Mouse (Mus musculus): ENCODE measurements at regions not wholly inside any gene's neighbourhood (a gene's known extent, or its start where the extent isn't known, plus 50 kb on each side); places are given as distances from the start of the nearest gene placed in this dataset.

DNA sequence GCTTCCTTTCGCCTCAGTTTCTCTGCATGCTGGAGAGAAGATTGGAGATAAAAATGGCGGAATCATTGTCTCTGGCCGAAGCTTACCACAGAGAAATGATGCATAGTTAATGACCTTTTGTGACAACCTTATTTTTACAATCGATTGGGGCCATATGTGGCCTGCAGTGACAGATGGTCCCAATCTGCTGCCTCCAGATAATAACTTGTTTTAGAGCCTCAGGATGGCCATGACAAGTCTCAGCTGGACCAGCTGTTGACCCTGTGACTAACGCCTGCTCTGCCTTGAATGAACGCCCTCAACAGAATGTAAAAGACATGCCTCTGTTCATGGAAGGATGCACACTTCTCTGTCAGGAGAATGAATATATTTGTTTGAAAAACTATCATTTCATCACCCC is 163.6 kb downstream of the Phlda1 start:
- TF ChIP-seq TCF12 (IDR thresholded peaks at IDR 0.05; ENCODE audit: low read depth, low read length) (peak; percentile 40; the same call in 1 of the 2 replicates), TAL1 (IDR thresholded peaks at IDR 0.05; ENCODE audit: low read length) (peak; percentile 30; the same call in 1 of the 2 replicates), POLR2AphosphoS2 (IDR thresholded peaks at IDR 0.05; ENCODE audit: low read length) (no peak)
- H3K27me3 ChIP-seq (ENCODE audit: control insufficient read depth in 1 of 2, insufficient read depth in 2 of 2, low read length in 2 of 2) = no peaks in the 10 kb centered on the region
- no peak for DNase-seq (ENCODE audit: low read depth, low spot score)
- no peaks in the 10 kb centered on the region for H3K9me3 ChIP-seq (replicated peaks; ENCODE audit: insufficient read depth, low read length)
- H3K36me3 ChIP-seq (ENCODE audit: control insufficient read depth in 1 of 2, insufficient read depth in 2 of 2, low read length in 2 of 2) = peaks cover 0 to 35% of the 10 kb centered on the region in 2 experiments; a peak in 2 of 4 replicates
- no peak overlapping the region for H3K4me3 ChIP-seq (ENCODE audit: control insufficient read depth in 1 of 2, insufficient read depth in 1 of 2, low read depth in 2 of 2, low read length in 2 of 2)
- peaks cover 20 to 41% of the 10 kb centered on the region in 2 experiments for H3K4me1 ChIP-seq (ENCODE audit: control insufficient read depth in 1 of 2, insufficient read depth in 2 of 2, low read length in 2 of 2)
- H3K9ac ChIP-seq (ENCODE audit: control insufficient read depth, low read depth, low read length, poor library complexity, severe bottlenecking) = no peak overlapping the region
- no peak overlapping the region for H3K27ac ChIP-seq (ENCODE audit: control insufficient read depth, low read depth, low read length)
- no peaks in the 10 kb centered on the region for H3K79me2 ChIP-seq (ENCODE audit: control insufficient read depth, insufficient read depth, low read length, poor library complexity)

DNA sequence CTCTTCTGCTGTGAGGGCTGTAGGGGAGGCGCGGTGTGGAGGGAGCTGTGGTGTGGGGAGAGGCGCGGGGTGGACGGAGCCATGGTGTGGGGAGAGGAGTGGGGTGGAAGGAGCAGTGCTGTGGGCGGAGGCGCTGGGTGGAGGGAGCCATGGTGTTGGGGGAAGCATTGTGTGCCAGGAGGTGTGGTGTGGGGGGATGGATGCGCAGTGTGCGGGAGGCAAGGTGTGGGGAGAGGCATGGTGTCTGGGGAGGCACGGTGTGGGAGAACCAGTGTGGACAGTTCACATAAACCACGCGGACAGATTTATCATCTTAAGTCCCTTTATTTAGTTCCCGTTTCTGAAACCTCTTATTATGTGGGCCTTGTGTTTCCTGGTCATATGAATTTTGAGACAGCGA is 164.6 kb downstream of the Phlda1 start:
- no peak for DNase-seq (ENCODE audit: low read depth, low spot score)
- no peak overlapping the region for H3K9ac ChIP-seq (ENCODE audit: control insufficient read depth, low read depth, low read length, poor library complexity, severe bottlenecking)
- no peak for TF ChIP-seq GABPA (IDR thresholded peaks at IDR 0.05; ENCODE audit: low read depth, low read length)
- TF ChIP-seq POLR2A (IDR thresholded peaks at IDR 0.05; ENCODE audit: control insufficient read depth in 1 of 2, insufficient read depth in 1 of 2, low read depth in 1 of 2, low read length in 2 of 2, poor library complexity in 1 of 2) = no peak
- no peak for TF ChIP-seq RAD21 (IDR thresholded peaks at IDR 0.05; ENCODE audit: low read depth, low read length)
- TF ChIP-seq ZMIZ1 (IDR thresholded peaks at IDR 0.05; ENCODE audit: low read depth, low read length) = no peak
- TF ChIP-seq JUND (IDR thresholded peaks at IDR 0.05; ENCODE audit: low read depth, low read length) = no peak
- no peak for TF ChIP-seq CTCF (IDR thresholded peaks at IDR 0.05 in 2 of 3, conservative IDR thresholded peaks at IDR 0.05 in 1 of 3; ENCODE audit: control insufficient read depth in 1 of 3, insufficient read depth in 1 of 3, low read depth in 2 of 3, low read length in 3 of 3, poor library complexity in 1 of 3, severe bottlenecking in 1 of 3)
- no peak for TF ChIP-seq HCFC1 (IDR thresholded peaks at IDR 0.05; ENCODE audit: low read depth, low read length)
- TF ChIP-seq USF2 (IDR thresholded peaks at IDR 0.05; ENCODE audit: borderline replicate concordance in 1 of 2, insufficient read depth in 1 of 2, low read depth in 1 of 2, low read length in 2 of 2) = no peak
- TF ChIP-seq BHLHE40 (IDR thresholded peaks at IDR 0.05; ENCODE audit: borderline replicate concordance, low read depth, low read length) = no peak
- TF ChIP-seq POLR2AphosphoS2 (IDR thresholded peaks at IDR 0.05; ENCODE audit: low read length) = no peak
- TF ChIP-seq KAT2A (conservative IDR thresholded peaks at IDR 0.05; ENCODE audit: low read depth, low read length) = no peak
- TF ChIP-seq EP300 (IDR thresholded peaks at IDR 0.05; ENCODE audit: low read depth in 1 of 2, low read length in 2 of 2) = no peak
- TF ChIP-seq SMC3 (IDR thresholded peaks at IDR 0.05; ENCODE audit: low read depth, low read length) = no peak
- TF ChIP-seq ZNF384 (IDR thresholded peaks at IDR 0.05; ENCODE audit: low read depth, low read length) = no peak
- TF ChIP-seq MAZ (IDR thresholded peaks at IDR 0.05; ENCODE audit: low read depth, low read length) = no peak
- no peaks in the 10 kb centered on the region for H3K79me2 ChIP-seq (ENCODE audit: control insufficient read depth, insufficient read depth, low read length, poor library complexity)
- H3K27me3 ChIP-seq (ENCODE audit: control insufficient read depth in 1 of 2, insufficient read depth in 2 of 2, low read length in 2 of 2) = no peaks in the 10 kb centered on the region
- H3K9me3 ChIP-seq (replicated peaks; ENCODE audit: insufficient read depth, low read length) = no peaks in the 10 kb centered on the region
- H3K27ac ChIP-seq (ENCODE audit: control insufficient read depth, low read depth, low read length) = no peak overlapping the region
- peaks cover 26 to 41% of the 10 kb centered on the region in 2 experiments for H3K4me1 ChIP-seq (ENCODE audit: control insufficient read depth in 1 of 2, insufficient read depth in 2 of 2, low read length in 2 of 2)
- H3K4me3 ChIP-seq (ENCODE audit: control insufficient read depth in 1 of 2, insufficient read depth in 1 of 2, low read depth in 2 of 2, low read length in 2 of 2) = no peak overlapping the region
- peaks cover 0 to 38% of the 10 kb centered on the region in 2 experiments; a peak in 2 of 4 replicates for H3K36me3 ChIP-seq (ENCODE audit: control insufficient read depth in 1 of 2, insufficient read depth in 2 of 2, low read length in 2 of 2)

All from MEL (cell line).